Mouse (Mus musculus) G1E (cell line): ENCODE measurements around the gene Basp1. TPM values are rescaled to one million over a fixed set of nuclear protein-coding genes. Genes with fewer than 3 reads are reported as not detected.

Source experiments
- ATAC-seq: 2 replicates; pipeline ENCODE4 v1.8.0; 2016; ENCODE audit warnings: mild to moderate bottlenecking; ENCODE audit not compliant: insufficient number of reproducible peaks, poor library complexity, low FRiP score, severe bottlenecking; ENCODE audit errors: extremely low read depth
- DNase-seq: peaks from one replicate; pipeline ENCODE4 v3.0.0; 2012; ENCODE audit warnings: low spot score
- H3K27me3 ChIP-seq: 2 replicates; pipeline ENCODE4 v1.6.1; 2012; ENCODE audit warnings: mild to moderate bottlenecking, low read length, inconsistent platforms; ENCODE audit not compliant: insufficient read depth
- H3K36me3 ChIP-seq: replicated peaks from 2 replicates; pipeline ENCODE3; 2012; ENCODE audit warnings: mild to moderate bottlenecking, inconsistent platforms
- H3K4me1 ChIP-seq: 2 replicates; pipeline ENCODE4 v1.6.1; 2012; ENCODE audit warnings: low read depth, low read length, inconsistent platforms, mixed read lengths; ENCODE audit not compliant: insufficient read depth
- H3K4me3 ChIP-seq: 2 replicates; pipeline ENCODE4 v1.5.1; 2012; ENCODE audit warnings: low read depth, mild to moderate bottlenecking, inconsistent platforms, low read length, moderate library complexity, mixed read lengths
- H3K9me3 ChIP-seq: replicated peaks from 2 replicates; pipeline ENCODE4 v1.6.1; 2012; ENCODE audit warnings: inconsistent platforms
- CTCF ChIP-seq: IDR thresholded peaks from 2 replicates; pipeline ENCODE4 v1.5.1; 2012; ENCODE audit warnings: low read depth, low read length, inconsistent platforms, mixed read lengths
- GATA1 ChIP-seq: IDR thresholded peaks from 2 replicates; pipeline ENCODE4 v1.6.1; 2012; ENCODE audit warnings: borderline replicate concordance, low read length, inconsistent platforms, mixed read lengths
- GATA2 ChIP-seq: IDR thresholded peaks from 2 replicates; pipeline ENCODE4 v1.6.1; 2012; ENCODE audit warnings: low read depth, low read length, inconsistent platforms, borderline replicate concordance
- POLR2AphosphoS5 ChIP-seq: IDR thresholded peaks from 2 replicates; pipeline ENCODE4 v1.6.1; 2012; ENCODE audit warnings: low read depth, low read length, inconsistent platforms; ENCODE audit not compliant: insufficient replicate concordance
- TAL1 ChIP-seq: conservative IDR thresholded peaks from 2 replicates; pipeline ENCODE4 v1.6.1; 2012; ENCODE audit warnings: low read depth, low read length, inconsistent platforms, mixed read lengths
- polyA plus RNA-seq: library from polyadenylated mRNA; stranded (reverse); fragments of >175 nt; gene quantifications from 2 replicates; pipeline ENCODE4 v1.2.3, GENCODE M21; 2012
- total RNA-seq, 2 experiments: library from RNA; stranded (forward) in 1 of 2; stranded (reverse) in 1 of 2; fragments of 200-1000 nt in 1 of 2; fragments of >200 nt in 1 of 2; fragmentation: Nextera tagmentation in 1 of 2; gene quantifications; 2 replicates each; pipeline ENCODE4 v1.2.3; 2014 to 2017

Gene Basp1
- total and polyA plus RNA-seq, 3 experiments: not detected

DNA sequence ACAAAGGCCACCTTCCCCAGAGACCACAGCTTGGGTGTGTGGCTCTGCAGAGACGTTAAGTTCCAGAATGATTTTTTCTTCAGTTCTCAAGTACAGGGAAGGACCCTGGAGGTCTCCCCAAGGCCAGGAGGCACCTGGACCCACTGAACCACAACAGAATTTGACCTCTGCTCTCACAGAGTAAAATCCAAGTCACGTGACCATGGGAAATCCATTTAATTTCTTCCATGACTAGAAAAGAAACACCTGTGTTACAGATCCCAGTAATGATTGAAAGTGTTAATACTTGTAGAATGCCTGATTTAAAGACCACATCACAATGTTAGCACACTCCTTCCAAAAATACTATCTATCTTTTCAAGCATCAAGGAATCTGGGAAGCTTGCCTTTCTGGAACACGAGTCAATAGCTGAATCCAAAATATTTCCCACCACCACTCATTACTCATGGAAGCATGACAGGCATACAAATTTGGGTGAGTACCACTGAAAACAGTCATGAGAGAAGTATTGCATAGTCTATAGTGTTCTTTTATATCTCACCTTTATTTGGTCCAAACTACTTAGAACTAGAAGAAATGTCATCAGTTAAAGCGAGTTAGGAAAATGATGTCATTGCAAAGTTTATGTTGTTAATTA lies 35.3 kb upstream of the Basp1 start:
- Histone ChIP-seq H3K9me3 (peaks cover 13% of the 10 kb centered on the region), H3K36me3 (no peaks in the 10 kb centered on the region), H3K4me1 (no peaks in the 10 kb centered on the region), H3K27me3 (no peaks in the 10 kb centered on the region), H3K4me3 (no peak overlapping the region)
- TF ChIP-seq GATA1 (no peak), CTCF (no peak), GATA2 (no peak), POLR2AphosphoS5 (no peak), TAL1 (no peak)
- no peak for ATAC-seq
- DNase-seq: no peak

DNA sequence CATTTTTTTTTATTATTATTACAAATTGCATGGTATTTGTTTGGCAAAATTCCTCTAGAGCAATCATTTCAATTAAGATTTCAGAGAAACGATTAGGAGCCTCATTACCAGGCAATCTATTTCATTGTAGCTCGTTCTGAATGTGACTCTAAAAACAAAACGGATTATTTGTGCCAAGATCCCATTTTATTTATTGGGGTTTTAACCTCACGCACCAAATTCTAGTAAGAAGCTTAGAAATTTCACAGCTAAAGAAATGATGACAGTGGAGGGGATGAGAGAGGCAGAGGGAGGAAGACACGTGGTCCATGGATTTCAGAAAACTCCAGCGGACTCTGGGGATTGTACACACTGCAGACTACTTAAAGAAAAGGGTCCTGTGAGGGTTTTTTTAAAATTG lies 33.6 kb upstream of the Basp1 start:
- H3K4me3 ChIP-seq: no peak overlapping the region
- ATAC-seq (no peak), DNase-seq (no peak)
- no peaks in the 10 kb centered on the region for H3K4me1 ChIP-seq
- H3K27me3 ChIP-seq: no peaks in the 10 kb centered on the region
- TF ChIP-seq POLR2AphosphoS5 (no peak), TAL1 (no peak), GATA1 (no peak), CTCF (no peak), GATA2 (no peak)
- H3K36me3 ChIP-seq: no peaks in the 10 kb centered on the region
- H3K9me3 ChIP-seq: peaks cover 21% of the 10 kb centered on the region

DNA sequence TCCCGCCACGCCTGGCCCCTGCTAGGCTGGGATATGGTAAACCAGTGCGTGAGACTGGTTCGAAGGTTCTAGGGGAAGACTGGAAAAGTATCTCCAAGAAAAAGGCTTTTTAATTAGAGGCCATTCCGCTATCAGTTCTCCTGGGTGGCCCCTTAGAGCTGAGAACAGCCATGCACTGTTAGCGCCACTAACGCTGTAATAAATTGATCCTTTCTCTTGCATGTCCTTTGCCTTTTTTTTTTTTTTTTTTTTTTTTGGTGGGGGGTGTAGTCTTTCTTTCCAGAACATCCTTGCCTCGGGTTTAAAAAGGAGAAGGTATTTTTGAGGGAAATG lies 32.6 kb upstream of the Basp1 start:
- no peaks in the 10 kb centered on the region for H3K27me3 ChIP-seq
- H3K36me3 ChIP-seq: no peaks in the 10 kb centered on the region
- no peak for ATAC-seq
- H3K4me1 ChIP-seq: no peaks in the 10 kb centered on the region
- TF ChIP-seq POLR2AphosphoS5 (no peak), CTCF (no peak), GATA1 (no peak), GATA2 (no peak), TAL1 (no peak)
- no peak for DNase-seq
- H3K4me3 ChIP-seq: no peak overlapping the region
- peaks cover 21% of the 10 kb centered on the region for H3K9me3 ChIP-seq

DNA sequence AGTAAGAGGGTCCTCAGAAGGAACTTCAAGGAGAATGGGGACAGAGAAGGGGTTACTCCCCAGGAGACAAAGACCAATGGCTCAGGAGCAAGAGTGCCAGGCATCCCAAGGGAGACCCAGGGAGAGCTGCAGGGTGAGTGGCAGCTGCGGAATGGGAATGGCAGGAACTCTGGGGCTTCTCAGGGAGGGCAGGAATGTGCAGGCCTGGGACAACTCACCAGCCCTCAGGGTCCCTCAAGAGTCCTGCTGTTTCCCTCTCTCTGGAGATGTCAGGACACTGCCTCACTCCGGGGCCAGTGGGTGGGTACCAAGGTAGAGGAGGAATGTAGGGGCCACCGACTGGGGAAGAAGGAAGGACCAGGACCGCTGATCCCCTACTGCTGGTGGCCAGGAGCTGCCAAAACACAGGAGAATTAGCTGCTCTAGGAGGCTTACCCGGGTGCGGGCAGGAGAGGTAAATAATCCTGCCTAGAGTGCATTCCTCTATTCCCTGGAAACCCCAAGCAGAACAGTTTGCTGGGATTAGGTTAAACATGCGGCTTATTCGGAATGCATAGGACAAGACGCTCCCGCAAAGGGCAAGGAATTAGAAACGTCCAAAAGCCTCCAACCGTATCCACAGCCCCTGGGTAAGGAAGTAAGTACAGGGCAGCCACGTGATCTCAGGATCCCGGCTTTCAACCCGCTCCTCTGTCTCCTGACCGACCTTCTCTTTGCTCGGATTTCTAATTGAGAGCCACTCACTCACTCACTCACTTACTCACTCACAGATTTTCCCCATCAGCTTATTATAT lies 32.0 kb upstream of the Basp1 start:
- Histone ChIP-seq H3K36me3 (no peaks in the 10 kb centered on the region), H3K4me3 (no peak overlapping the region), H3K9me3 (peaks cover 16% of the 10 kb centered on the region), H3K27me3 (no peaks in the 10 kb centered on the region), H3K4me1 (no peaks in the 10 kb centered on the region)
- TF ChIP-seq POLR2AphosphoS5 (no peak), GATA2 (no peak), GATA1 (no peak), CTCF (no peak), TAL1 (no peak)
- DNase-seq (no peak), ATAC-seq (no peak)

DNA sequence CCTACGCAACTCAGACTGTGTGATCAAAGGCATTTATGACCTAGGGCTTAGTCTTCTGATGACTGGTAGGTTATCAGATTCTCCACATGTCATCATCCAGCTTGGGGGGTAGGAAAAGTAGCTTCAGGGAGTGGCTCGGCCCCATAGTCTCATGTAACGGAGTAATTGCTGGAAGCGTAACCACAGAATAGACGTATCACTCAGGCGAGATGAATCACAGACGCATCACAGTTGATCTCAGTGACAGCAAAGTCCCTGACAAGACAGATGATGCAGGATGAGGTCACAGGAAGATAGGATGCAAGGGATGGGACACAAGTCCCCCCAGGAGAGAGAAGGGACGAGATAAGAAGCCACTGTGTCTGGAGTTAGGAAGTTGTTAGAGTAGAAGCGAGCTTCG lies 30.6 kb upstream of the Basp1 start:
- Histone ChIP-seq H3K9me3 (peaks cover 14% of the 10 kb centered on the region), H3K4me3 (no peak overlapping the region), H3K4me1 (no peaks in the 10 kb centered on the region), H3K36me3 (no peaks in the 10 kb centered on the region), H3K27me3 (no peaks in the 10 kb centered on the region)
- DNase-seq (no peak), ATAC-seq (no peak)
- no peak for TF ChIP-seq POLR2AphosphoS5
- TF ChIP-seq GATA2: no peak
- no peak for TF ChIP-seq CTCF
- TF ChIP-seq TAL1: no peak
- TF ChIP-seq GATA1: no peak

DNA sequence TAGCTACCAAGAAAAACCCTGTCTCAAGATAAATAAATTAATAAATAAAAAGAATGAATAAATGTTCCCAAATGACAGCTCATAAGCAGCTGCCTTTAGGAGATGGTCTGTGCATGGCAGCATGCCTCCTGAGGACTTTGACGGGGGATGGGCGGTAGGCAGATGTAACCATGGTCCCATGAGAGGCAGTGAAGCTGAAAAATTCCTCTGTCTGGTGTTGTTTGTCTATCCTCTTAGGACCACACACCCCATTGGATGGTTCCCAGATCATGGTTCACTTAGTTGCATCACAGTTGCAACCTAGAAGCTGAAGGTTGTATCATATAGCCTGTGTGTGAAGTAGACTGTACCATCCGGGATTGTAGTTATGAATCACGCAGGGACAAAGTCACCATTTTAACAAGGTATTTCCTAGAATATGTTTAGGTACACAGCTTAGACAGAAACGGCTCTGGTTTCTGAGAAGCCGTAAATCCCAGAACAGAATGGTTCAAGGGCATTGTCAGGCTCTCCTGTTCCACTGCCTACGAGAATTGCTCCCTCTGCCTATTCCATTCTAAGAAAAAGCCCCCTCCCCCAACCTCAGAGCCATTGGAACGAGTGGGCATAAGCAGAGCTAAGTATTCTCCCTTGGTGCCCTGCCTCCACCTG lies 29.7 kb upstream of the Basp1 start:
- no peaks in the 10 kb centered on the region for H3K4me1 ChIP-seq
- no peak for TF ChIP-seq TAL1
- TF ChIP-seq GATA1: no peak
- TF ChIP-seq GATA2: no peak
- TF ChIP-seq POLR2AphosphoS5: no peak
- TF ChIP-seq CTCF: no peak
- DNase-seq: no peak

More for the DNA sequence above, 29.7 kb upstream of the Basp1 start:
- Histone ChIP-seq H3K36me3 (no peaks in the 10 kb centered on the region), H3K4me3 (no peak overlapping the region), H3K27me3 (no peaks in the 10 kb centered on the region), H3K9me3 (peaks cover 14% of the 10 kb centered on the region)
- no peak for ATAC-seq
